Mouse (Mus musculus) embryonic facial prominence, embryonic 14.5 days (tissue): ENCODE data around the gene H2-DMa. TPM values are rescaled to one million over a fixed set of nuclear protein-coding genes. Genes with fewer than 3 reads are reported as not detected.

Source experiments
- ATAC-seq: fragments of 200-750 bp; cut with Nextera tagmentation; 2 replicates; pipeline ENCODE4 v1.8.0; 2017; ENCODE audit warnings: low read depth, moderate number of reproducible peaks, moderate TSS enrichment
- DNase-seq: peaks from one replicate; pipeline ENCODE4 v3.0.0-alpha.2; 2015; ENCODE audit warnings: low spot score
- H3K27ac ChIP-seq: fragments of 300-500 bp; sonication (generic); replicated peaks from 2 replicates; pipeline ENCODE4 v1.5.1; 2014; ENCODE audit warnings: low read depth, mild to moderate bottlenecking, low read length, moderate library complexity
- H3K27me3 ChIP-seq: fragments of 300-500 bp; sonication (generic); replicated peaks from 2 replicates; pipeline ENCODE4 v1.6.1; 2014; ENCODE audit warnings: low read length; ENCODE audit not compliant: control insufficient read depth, insufficient read depth
- H3K36me3 ChIP-seq: fragments of 300-500 bp; sonication (generic); 2 replicates; pipeline ENCODE4 v1.6.1; 2014; ENCODE audit warnings: low read length, mixed read lengths; ENCODE audit not compliant: control insufficient read depth, insufficient read depth
- H3K4me1 ChIP-seq: fragments of 300-500 bp; sonication (generic); 2 replicates; pipeline ENCODE4 v1.6.1; 2014; ENCODE audit warnings: antibody characterized with exemption, low read length; ENCODE audit not compliant: control insufficient read depth, insufficient read depth
- H3K4me2 ChIP-seq: fragments of 300-500 bp; sonication (generic); 2 replicates; pipeline ENCODE4 v1.6.1; 2014; ENCODE audit warnings: low read depth, mild to moderate bottlenecking, low read length, moderate library complexity, mixed read lengths
- H3K4me3 ChIP-seq: fragments of 300-500 bp; sonication (generic); 2 replicates; pipeline ENCODE4 v1.5.1; 2014; ENCODE audit warnings: low read depth, mild to moderate bottlenecking, low read length
- H3K9ac ChIP-seq: fragments of 300-500 bp; sonication (generic); 2 replicates; pipeline ENCODE4 v1.6.1; 2014; ENCODE audit warnings: low read depth, mild to moderate bottlenecking, low read length, moderate library complexity, mixed read lengths
- H3K9me3 ChIP-seq: fragments of 300-500 bp; sonication (generic); 2 replicates; pipeline ENCODE4 v1.6.1; 2016; ENCODE audit warnings: low read length; ENCODE audit not compliant: control insufficient read depth
- WGBS: fragments of 180-500 bp; shearing (Covaris S2); extraction: QIAGEN DNeasy Blood & Tissue Kit; methylation state at CpG from one replicate; pipeline ENCODE4 v1.1.7; 2014; 5-methylcytosine and 5-hydroxymethylcytosine counted together
- polyA plus RNA-seq: library from polyadenylated mRNA; unstranded; fragments of >200 nt; fragmentation: Nextera tagmentation; extraction: Ambion mirVana; gene quantifications from 2 replicates; pipeline ENCODE4 v1.2.1, GENCODE M21; 2014

Gene H2-DMa
- polyA plus RNA-seq, 1 experiment from 2014 or later = 14.9 TPM

- DNase-seq (no peak), ATAC-seq (no peak)
- peaks cover 6% of the 10 kb centered on the region; the same call in 1 of the 2 replicates for H3K4me1 ChIP-seq
- 81% methylated on average over 15 of the region's 15 CpGs for WGBS
- H3K27me3 ChIP-seq = peaks cover 17% of the 10 kb centered on the region
- no peak overlapping the region for H3K9ac ChIP-seq
- no peak overlapping the region for H3K27ac ChIP-seq
- no peak overlapping the region for H3K4me2 ChIP-seq
- no peaks in the 10 kb centered on the region for H3K9me3 ChIP-seq
- H3K4me3 ChIP-seq = no peak overlapping the region
- H3K36me3 ChIP-seq = no peaks in the 10 kb centered on the region
Measured at GRCm38 (mm10) chr17:34183564-34184219, 64.4 kb downstream of the H2-DMa start.

DNA sequence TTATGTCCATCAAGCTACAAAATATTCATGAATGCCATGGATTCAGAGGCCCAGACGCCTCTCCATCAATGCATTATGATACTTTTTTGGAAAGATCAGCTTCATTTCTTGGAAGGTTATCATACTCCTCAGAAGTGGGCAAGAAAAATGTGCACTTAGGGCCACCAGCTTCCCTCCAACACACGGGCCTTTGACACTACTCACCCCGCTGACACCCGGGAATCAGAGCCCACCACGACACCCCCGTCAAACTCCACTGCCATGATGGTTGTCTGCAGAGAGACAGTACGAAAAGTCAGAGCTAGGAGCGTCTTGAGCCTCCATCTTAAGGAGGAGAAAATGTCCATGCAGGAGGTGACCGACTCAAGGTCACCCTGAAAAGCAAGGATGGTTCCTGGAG lies 66.2 kb downstream of the H2-DMa start:
- Histone ChIP-seq H3K4me3 (no peak overlapping the region), H3K27ac (no peak overlapping the region), H3K27me3 (peaks cover 24% of the 10 kb centered on the region), H3K9me3 (no peaks in the 10 kb centered on the region), H3K9ac (no peak overlapping the region), H3K4me1 (peaks cover 6% of the 10 kb centered on the region; the same call in 1 of the 2 replicates), H3K4me2 (no peak overlapping the region), H3K36me3 (no peaks in the 10 kb centered on the region)
- no peak for DNase-seq
- ATAC-seq = no peak
- WGBS = 87% methylated on average over 9 of the region's 9 CpGs

GRCm38 (mm10) chr17:34186885-34187260 lies 67.5 kb downstream of the H2-DMa start:
- Histone ChIP-seq H3K9me3 (no peaks in the 10 kb centered on the region), H3K27me3 (peaks cover 29% of the 10 kb centered on the region), H3K4me2 (peak overlapping the region; percentile 95), H3K4me1 (peaks cover 6% of the 10 kb centered on the region; the same call in 1 of the 2 replicates), H3K4me3 (peak overlapping the region; percentile 57), H3K9ac (peak overlapping the region; percentile 71), H3K36me3 (no peaks in the 10 kb centered on the region), H3K27ac (no peak overlapping the region; the same call in 1 of the 2 replicates)
- DNase-seq = no peak
- WGBS = 5% methylated on average over 14 of the region's 14 CpGs
- ATAC-seq = peak; percentile 42

GRCm38 (mm10) chr17:34187261-34187916 lies 68.0 kb downstream of the H2-DMa start, which contains the start of the genes Tap1 and Psmb9:
TSS of gene Tap1 (plus strand) at chr17:34187553.
TSS of gene Psmb9 (minus strand) at chr17:34187764.
- ATAC-seq = peak; percentile 98
- DNase-seq = peak; percentile 97
- Histone ChIP-seq H3K27me3 (peaks cover 34% of the 10 kb centered on the region), H3K9ac (peak within 1 kb of the TSS; percentile 71), H3K4me1 (peaks cover 6% of the 10 kb centered on the region; the same call in 1 of the 2 replicates), H3K36me3 (no peaks in the 10 kb centered on the region), H3K4me2 (peak within 1 kb of the TSS; percentile 95), H3K9me3 (no peaks in the 10 kb centered on the region), H3K27ac (peak within 1 kb of the TSS; percentile 84), H3K4me3 (peak within 1 kb of the TSS; percentile 57)
- under 1% methylated on average over 39 of the region's 46 CpGs for WGBS

GRCm38 (mm10) chr17:34188010-34188409 lies 68.7 kb downstream of the H2-DMa start:
- Histone ChIP-seq H3K4me2 (peak overlapping the region; percentile 95), H3K4me1 (peaks cover 6% of the 10 kb centered on the region; the same call in 1 of the 2 replicates), H3K9me3 (no peaks in the 10 kb centered on the region), H3K27me3 (peaks cover 35% of the 10 kb centered on the region), H3K4me3 (peak overlapping the region; percentile 57), H3K9ac (peak overlapping the region; percentile 71), H3K27ac (peak overlapping the region; percentile 84), H3K36me3 (no peaks in the 10 kb centered on the region)
- DNase-seq (no peak), ATAC-seq (no peak)
- WGBS = 1% methylated on average over 13 of the region's 20 CpGs

Other genes with a start within 250 kb of the H2-DMa start
- gene Gm7029, start 245.7 kb upstream of the H2-DMa start, polyA plus RNA-seq = not detected in 2 replicates
- gene Kifc1, start 228.9 kb upstream of the H2-DMa start, polyA plus RNA-seq = 5.9 and 7.0 TPM in 2 replicates
- gene Platr17, start 214.4 kb upstream of the H2-DMa start, polyA plus RNA-seq = not detected in 2 replicates
- gene Daxx, start 210.1 kb upstream of the H2-DMa start, polyA plus RNA-seq = 34.8 and 38.2 TPM in 2 replicates
- gene Tapbp, start 203.6 kb upstream of the H2-DMa start, polyA plus RNA-seq = 31.9 and 32.0 TPM in 2 replicates
- 8.9 and 11.6 TPM in 2 replicates for gene Zbtb22, start 203.6 kb upstream of the H2-DMa start, polyA plus RNA-seq
- 34.5 and 43.4 TPM in 2 replicates for gene Rgl2, start 190.0 kb upstream of the H2-DMa start, polyA plus RNA-seq
- 122 and 124 TPM in 2 replicates for gene Pfdn6, start 179.2 kb upstream of the H2-DMa start, polyA plus RNA-seq
- gene Wdr46, start 178.9 kb upstream of the H2-DMa start, polyA plus RNA-seq = 15.4 and 20.2 TPM in 2 replicates
- 4.4 and 5.7 TPM in 2 replicates for gene B3galt4, start 168.1 kb upstream of the H2-DMa start, polyA plus RNA-seq
- 38.6 and 41.6 TPM in 2 replicates for gene Vps52, start 163.7 kb upstream of the H2-DMa start, polyA plus RNA-seq
- gene Rps18, start 163.5 kb upstream of the H2-DMa start, polyA plus RNA-seq = 2,078 and 2,095 TPM in 2 replicates
- 20.8 and 30.8 TPM in 2 replicates for gene H2-K1, start 119.2 kb upstream of the H2-DMa start, polyA plus RNA-seq
- 6.0 and 7.2 TPM in 2 replicates for gene Ring1, start 94.9 kb upstream of the H2-DMa start, polyA plus RNA-seq
- gene H2-Ke6, start 91.5 kb upstream of the H2-DMa start, polyA plus RNA-seq = 41.3 and 46.1 TPM in 2 replicates
- gene Slc39a7, start 87.9 kb upstream of the H2-DMa start, polyA plus RNA-seq = 118 and 125 TPM in 2 replicates
- gene Rxrb, start 87.7 kb upstream of the H2-DMa start, polyA plus RNA-seq = 26.0 and 29.2 TPM in 2 replicates
- 53.9 and 64.3 TPM in 2 replicates for gene Col11a2, start 80.1 kb upstream of the H2-DMa start, polyA plus RNA-seq
- 0.36 and 0.76 TPM in 2 replicates for gene H2-Oa, start 27.2 kb upstream of the H2-DMa start, polyA plus RNA-seq
- 103 and 105 TPM in 2 replicates for gene Brd2, start 3.1 kb downstream of the H2-DMa start, polyA plus RNA-seq
- gene H2-DMb2, start 23.8 kb downstream of the H2-DMa start, polyA plus RNA-seq = 0.22 and 0.39 TPM in 2 replicates
- gene H2-DMb1, start 33.5 kb downstream of the H2-DMa start, polyA plus RNA-seq = 2.8 and 4.3 TPM in 2 replicates
- 5.1 and 7.4 TPM in 2 replicates for gene Tap1, start 68.0 kb downstream of the H2-DMa start, polyA plus RNA-seq
- 2.8 and 3.8 TPM in 2 replicates for gene Psmb9, start 68.2 kb downstream of the H2-DMa start, polyA plus RNA-seq
- gene Psmb8, start 78.2 kb downstream of the H2-DMa start, polyA plus RNA-seq = 10.0 and 12.1 TPM in 2 replicates
- 3.3 and 4.1 TPM in 2 replicates for gene Tap2, start 84.0 kb downstream of the H2-DMa start, polyA plus RNA-seq
- 0.24 TPM in 1 of 2 replicates, not detected in the other for gene H2-Ob, start 119.4 kb downstream of the H2-DMa start, polyA plus RNA-seq
- gene H2-Ab1, start 138.1 kb downstream of the H2-DMa start, polyA plus RNA-seq = 9.4 and 10.1 TPM in 2 replicates
- gene H2-Aa, start 168.3 kb downstream of the H2-DMa start, polyA plus RNA-seq = 4.9 and 5.7 TPM in 2 replicates
- gene H2-Eb1, start 186.3 kb downstream of the H2-DMa start, polyA plus RNA-seq = 4.1 and 4.7 TPM in 2 replicates
- not detected in 2 replicates for gene H2-Eb2, start 206.1 kb downstream of the H2-DMa start, polyA plus RNA-seq
- gene Btnl2, start 235.3 kb downstream of the H2-DMa start, polyA plus RNA-seq = not detected in 2 replicates